Mouse (Mus musculus): ENCODE results near the gene Grid2.

- TF ChIP-seq CTCF (IDR thresholded peaks at IDR 0.05; ENCODE audit: extremely low read depth, insufficient read length, insufficient replicate concordance, low read depth, low read length) = no peak
- TF ChIP-seq POLR2A (IDR thresholded peaks at IDR 0.05; ENCODE audit: low read depth, low read length) = no peak
Measured at GRCm38 (mm10) chr6:64448127-64448526, 1192.5 kb downstream of the Grid2 start.
